Mouse (Mus musculus) megakaryocyte progenitor cell, adult 5-6 weeks (primary cell): ENCODE measurements around the gene Olfr329-ps. TPM values are rescaled to one million over a fixed set of nuclear protein-coding genes. Genes with fewer than 3 reads are reported as not detected.
A peak's percentile ranks its signal among the peaks of the same experiment; 100 is the strongest.
"Not testable (repeated sequence)": the region's sequence is repeated elsewhere in the genome, so short reads cannot be mapped to it uniquely, and the experiment has no call there.

Source experiments
- ATAC-seq: replicated peaks from 2 replicates; pipeline ENCODE4 v1.8.0; 2016; ENCODE audit warnings: mild to moderate bottlenecking, moderate TSS enrichment, inconsistent platforms; ENCODE audit not compliant: poor library complexity
- total RNA-seq, 2 experiments: library from RNA; stranded (forward) in 1 of 2; stranded (reverse) in 1 of 2; fragments of 157-497, 149-512 nt in 1 of 2; fragments of 200-1000 nt in 1 of 2; gene quantifications; 2 replicates each; pipeline versions ENCODE4 v1.2.3 to v1.2.4; 2015 to 2017

The Olfr329-ps gene
- total RNA-seq (2015) = not detected in 2 replicates
- not detected in 2 replicates for total RNA-seq (2017)

GRCm38 (mm10) chr11:58546322-58546721 lies at the start of gene Olfr329-ps:
Gene Olfr329-ps (minus strand): TSS chr11:58546422.
- ATAC-seq = no peak

- no peak for ATAC-seq
Measured at GRCm38 (mm10) chr11:58594814-58595213, 48.6 kb upstream of the Olfr329-ps start, which contains the start of gene Olfr324. Gene Olfr324 (plus strand): TSS chr11:58595114.

- ATAC-seq = no peak
Measured at GRCm38 (mm10) chr11:58588620-58589250, 42.5 kb upstream of the Olfr329-ps start.

GRCm38 (mm10) chr11:58587898-58588348 lies 41.7 kb upstream of the Olfr329-ps start:
- peak; percentile 93 for ATAC-seq

- ATAC-seq = no peak
Measured at GRCm38 (mm10) chr11:58578636-58579035, 32.4 kb upstream of the Olfr329-ps start.

- no peak for ATAC-seq
Measured at GRCm38 (mm10) chr11:58577430-58577829, 31.2 kb upstream of the Olfr329-ps start, which contains the start of gene Olfr325. Gene Olfr325 (plus strand): TSS chr11:58577730.

GRCm38 (mm10) chr11:58570405-58570804 lies 24.2 kb upstream of the Olfr329-ps start, which contains the start of gene Olfr224:
Gene Olfr224 (minus strand): TSS chr11:58570553.
- no peak for ATAC-seq

- no peak for ATAC-seq
Measured at GRCm38 (mm10) chr11:58555536-58555935, 9.3 kb upstream of the Olfr329-ps start, which contains the start of gene Olfr328. Gene Olfr328 (minus strand): TSS chr11:58555636.

GRCm38 (mm10) chr11:58534736-58535135 lies 11.5 kb downstream of the Olfr329-ps start, which contains the start of gene Olfr330:
Gene Olfr330 (minus strand): TSS chr11:58534836.
- ATAC-seq = not testable (repeated sequence)

- ATAC-seq = not testable (repeated sequence)
Measured at GRCm38 (mm10) chr11:58519756-58520155, 26.5 kb downstream of the Olfr329-ps start.

- ATAC-seq = not testable (repeated sequence)
Measured at GRCm38 (mm10) chr11:58518916-58519315, 27.3 kb downstream of the Olfr329-ps start.

- ATAC-seq = peak; percentile 63
Measured at GRCm38 (mm10) chr11:58509058-58509457, 37.2 kb downstream of the Olfr329-ps start.

GRCm38 (mm10) chr11:58502472-58502871 lies 43.8 kb downstream of the Olfr329-ps start, which contains the start of gene Olfr331:
Gene Olfr331 (minus strand): TSS chr11:58502572.
- not testable (repeated sequence) for ATAC-seq

- ATAC-seq = no peak
Measured at GRCm38 (mm10) chr11:58499290-58499689, 46.9 kb downstream of the Olfr329-ps start.

GRCm38 (mm10) chr11:58498761-58499160 lies 47.5 kb downstream of the Olfr329-ps start:
- ATAC-seq = no peak

GRCm38 (mm10) chr11:58492455-58492854 lies 53.8 kb downstream of the Olfr329-ps start, which contains the start of gene Olfr332:
Gene Olfr332 (minus strand): TSS chr11:58492555.
- no peak for ATAC-seq

Other genes with a start within 250 kb of the Olfr329-ps start
- gene Zfp692, start 239.4 kb downstream of the Olfr329-ps start, total RNA-seq (2015) = 22.7 and 27.3 TPM in 2 replicates
- gene Zfp692, start 239.4 kb downstream of the Olfr329-ps start, total RNA-seq (2017) = 33.0 and 36.8 TPM in 2 replicates
- gene Zfp672, start 216.1 kb downstream of the Olfr329-ps start, total RNA-seq (2015) = 31.0 and 31.6 TPM in 2 replicates
- 23.2 and 26.4 TPM in 2 replicates for gene Zfp672, start 216.1 kb downstream of the Olfr329-ps start, total RNA-seq (2017)
- 2.5 and 4.1 TPM in 2 replicates for gene Sh3bp5l, start 215.7 kb downstream of the Olfr329-ps start, total RNA-seq (2015)
- 12.8 and 31.6 TPM in 2 replicates for gene Sh3bp5l, start 215.7 kb downstream of the Olfr329-ps start, total RNA-seq (2017)
- not detected in 2 replicates for gene Lypd8, start 167.4 kb downstream of the Olfr329-ps start, total RNA-seq (2015)
- gene Lypd8, start 167.4 kb downstream of the Olfr329-ps start, total RNA-seq (2017) = not detected in 2 replicates
- not detected in 2 replicates for gene 1810065E05Rik, start 125.3 kb downstream of the Olfr329-ps start, total RNA-seq (2015)
- not detected in 2 replicates for gene 1810065E05Rik, start 125.3 kb downstream of the Olfr329-ps start, total RNA-seq (2017)
- not detected in 2 replicates for gene Gm12253, start 113.9 kb downstream of the Olfr329-ps start, total RNA-seq (2015)
- gene Gm12253, start 113.9 kb downstream of the Olfr329-ps start, total RNA-seq (2017) = not detected in 2 replicates
- not detected in 2 replicates for gene Lypd9, start 93.5 kb downstream of the Olfr329-ps start, total RNA-seq (2015)
- not detected in 2 replicates for gene Lypd9, start 93.5 kb downstream of the Olfr329-ps start, total RNA-seq (2017)
- gene Olfr30, start 84.2 kb downstream of the Olfr329-ps start, total RNA-seq (2015) = not detected in 2 replicates
- not detected in 2 replicates for gene Olfr30, start 84.2 kb downstream of the Olfr329-ps start, total RNA-seq (2017)
- not detected in 2 replicates for gene Olfr332, start 53.9 kb downstream of the Olfr329-ps start, total RNA-seq (2015)
- not detected in 2 replicates for gene Olfr332, start 53.9 kb downstream of the Olfr329-ps start, total RNA-seq (2017)
- not detected in 2 replicates for gene Olfr331, start 43.9 kb downstream of the Olfr329-ps start, total RNA-seq (2015)
- not detected in 2 replicates for gene Olfr331, start 43.9 kb downstream of the Olfr329-ps start, total RNA-seq (2017)
- gene Olfr330, start 11.6 kb downstream of the Olfr329-ps start, total RNA-seq (2015) = not detected in 2 replicates
- gene Olfr330, start 11.6 kb downstream of the Olfr329-ps start, total RNA-seq (2017) = not detected in 2 replicates
- not detected in 2 replicates for gene Olfr328, start 9.2 kb upstream of the Olfr329-ps start, total RNA-seq (2015)
- not detected in 2 replicates for gene Olfr328, start 9.2 kb upstream of the Olfr329-ps start, total RNA-seq (2017)
- gene Olfr224, start 24.1 kb upstream of the Olfr329-ps start, total RNA-seq (2015) = not detected in 2 replicates
- gene Olfr224, start 24.1 kb upstream of the Olfr329-ps start, total RNA-seq (2017) = not detected in 2 replicates
- gene Olfr325, start 31.3 kb upstream of the Olfr329-ps start, total RNA-seq (2015) = not detected in 2 replicates
- gene Olfr325, start 31.3 kb upstream of the Olfr329-ps start, total RNA-seq (2017) = not detected in 2 replicates
- not detected in 2 replicates for gene Olfr324, start 48.7 kb upstream of the Olfr329-ps start, total RNA-seq (2015)
- not detected in 2 replicates for gene Olfr324, start 48.7 kb upstream of the Olfr329-ps start, total RNA-seq (2017)
- gene 2210407C18Rik, start 69.7 kb upstream of the Olfr329-ps start, total RNA-seq (2015) = not detected in 2 replicates
- gene 2210407C18Rik, start 69.7 kb upstream of the Olfr329-ps start, total RNA-seq (2017) = not detected in 2 replicates
- not detected in 2 replicates for gene Olfr323, start 84.1 kb upstream of the Olfr329-ps start, total RNA-seq (2015)
- not detected in 2 replicates for gene Olfr323, start 84.1 kb upstream of the Olfr329-ps start, total RNA-seq (2017)
- gene Trim58, start 94.0 kb upstream of the Olfr329-ps start, total RNA-seq (2015) = 1.8 and 3.5 TPM in 2 replicates
- 0.27 and 1.2 TPM in 2 replicates for gene Trim58, start 94.0 kb upstream of the Olfr329-ps start, total RNA-seq (2017)
- gene Olfr322, start 112.4 kb upstream of the Olfr329-ps start, total RNA-seq (2015) = not detected in 2 replicates
- not detected in 2 replicates for gene Olfr322, start 112.4 kb upstream of the Olfr329-ps start, total RNA-seq (2017)
- gene Olfr320, start 134.7 kb upstream of the Olfr329-ps start, total RNA-seq (2015) = not detected in 2 replicates
- gene Olfr320, start 134.7 kb upstream of the Olfr329-ps start, total RNA-seq (2017) = not detected in 2 replicates
- not detected in 2 replicates for gene Olfr319, start 152.7 kb upstream of the Olfr329-ps start, total RNA-seq (2015)
- gene Olfr319, start 152.7 kb upstream of the Olfr329-ps start, total RNA-seq (2017) = not detected in 2 replicates
- not detected in 2 replicates for gene Olfr318, start 177.6 kb upstream of the Olfr329-ps start, total RNA-seq (2015)
- gene Olfr318, start 177.6 kb upstream of the Olfr329-ps start, total RNA-seq (2017) = not detected in 2 replicates
- not detected in 2 replicates for gene Olfr317, start 192.8 kb upstream of the Olfr329-ps start, total RNA-seq (2015)
- gene Olfr317, start 192.8 kb upstream of the Olfr329-ps start, total RNA-seq (2017) = not detected in 2 replicates
- gene Olfr316, start 206.3 kb upstream of the Olfr329-ps start, total RNA-seq (2015) = not detected in 2 replicates
- not detected in 2 replicates for gene Olfr316, start 206.3 kb upstream of the Olfr329-ps start, total RNA-seq (2017)
- gene Olfr315, start 226.8 kb upstream of the Olfr329-ps start, total RNA-seq (2015) = not detected in 2 replicates
- not detected in 2 replicates for gene Olfr315, start 226.8 kb upstream of the Olfr329-ps start, total RNA-seq (2017)
- not detected in 2 replicates for gene Olfr314, start 236.5 kb upstream of the Olfr329-ps start, total RNA-seq (2015)
- gene Olfr314, start 236.5 kb upstream of the Olfr329-ps start, total RNA-seq (2017) = not detected in 2 replicates